ENCODE assay signal across 8 mouse cellular contexts in genomic region chr11:113611664-113612611, GRCm38 (mm10). TPM values are rescaled to one million over a fixed set of nuclear protein-coding genes. Genes with fewer than 3 reads are reported as not detected.
DNase-seq lines count a peak whose midpoint lies in the region; ATAC-seq and TF ChIP-seq lines count a peak whose summit lies in the region.

No protein-coding gene starts in this region.

- H3K36me3 ChIP-seq in spleen, adult 2 months (ENCODE audit: control insufficient read depth, insufficient read depth, low read length), result no peaks in the 10 kb centered on the region
- no peaks in the 10 kb centered on the region for H3K36me3 ChIP-seq in kidney, embryonic 14.5 days (ENCODE audit: control insufficient read depth, insufficient read depth, low read length)
- H3K36me3 ChIP-seq in liver, embryonic 13.5 days, result no peaks in the 10 kb centered on the region

- no peaks in the 10 kb centered on the region for H3K27me3 ChIP-seq in spleen, adult 2 months (ENCODE audit: control insufficient read depth, insufficient read depth, low read length)
- no peaks in the 10 kb centered on the region for H3K27me3 ChIP-seq in kidney, embryonic 14.5 days (ENCODE audit: control insufficient read depth, insufficient read depth, low read length)
- peaks cover 5% of the 10 kb centered on the region; the same call in 1 of the 2 replicates for H3K27me3 ChIP-seq in liver, embryonic 13.5 days

- H3K27ac ChIP-seq in spleen, adult 2 months (ENCODE audit: insufficient read depth, low read length), result no peak overlapping the region
- H3K27ac ChIP-seq in cortical plate, adult 2 months (ENCODE audit: insufficient read depth, low read length), result peak overlapping the region; percentile 54; the same call in 1 of the 2 replicates
- H3K27ac ChIP-seq in kidney, embryonic 14.5 days (ENCODE audit: low read depth, low read length), result 0 out of 2 replicates have a peak overlapping the region, but pooled peaks have one; percentile 30
- H3K27ac ChIP-seq in liver, embryonic 13.5 days, result no peak overlapping the region; the same call in 1 of the 2 replicates

- TF ChIP-seq POLR2A in spleen, adult 2 months (IDR thresholded peaks at IDR 0.05; ENCODE audit: low read depth, low read length), result no peak
- TF ChIP-seq POLR2A in cortical plate, adult 2 months (IDR thresholded peaks at IDR 0.05; ENCODE audit: extremely low read depth, insufficient read depth, low read length), result no peak

- 8% methylated on average over 24 of the region's 24 CpGs for WGBS in spleen, adult 2 months
- 10% methylated on average over 24 of the region's 24 CpGs for WGBS in kidney, embryonic 14.5 days
- WGBS in liver, embryonic 13.5 days (ENCODE audit: insufficient replicate concordance), result 23% methylated on average over 24 of the region's 24 CpGs

- 0 out of 2 replicates have a peak overlapping the region, but pooled peaks have one; percentile 18 for H3K9ac ChIP-seq in kidney, embryonic 14.5 days (ENCODE audit: low read depth, low read length)
- H3K9ac ChIP-seq in liver, embryonic 13.5 days, result no peak overlapping the region

- H3K4me2 ChIP-seq in kidney, embryonic 14.5 days (replicated peaks; ENCODE audit: low read depth, low read length), result peak overlapping the region; percentile 33
- H3K4me2 ChIP-seq in liver, embryonic 13.5 days, result peak overlapping the region; percentile 19

- peak; percentile 49; the same call in 1 of the 2 replicates for TF ChIP-seq CTCF in spleen, adult 2 months (IDR thresholded peaks at IDR 0.05; ENCODE audit: extremely low read depth, insufficient read depth, insufficient read length, insufficient replicate concordance)
- TF ChIP-seq CTCF in cortical plate, adult 2 months (IDR thresholded peaks at IDR 0.05; ENCODE audit: extremely low read depth, insufficient read depth, low read length), result peak; percentile 63

- no peaks in the 10 kb centered on the region for H3K9me3 ChIP-seq in kidney, embryonic 14.5 days (ENCODE audit: control insufficient read depth, low read length)
- H3K9me3 ChIP-seq in liver, embryonic 13.5 days (replicated peaks), result no peaks in the 10 kb centered on the region

- peak; percentile 26 to 35 for DNase-seq in spleen, adult 2 months (ENCODE audit: low read depth in 1 of 2, low spot score in 2 of 2)
- DNase-seq in spleen, adult 12 weeks (ENCODE audit: low spot score), result no peak
- DNase-seq in liver, embryonic 13.5 days, result no peak
- DNase-seq in natural killer cell, adult 2 months (ENCODE audit: low spot score in 2 of 2), result peak; percentile 8 to 51
- DNase-seq in thymus, postnatal 0 days (ENCODE audit: low spot score), result peak; percentile 85

- peaks cover 2% of the 10 kb centered on the region; the same call in 1 of the 2 replicates for H3K4me1 ChIP-seq in spleen, adult 2 months (ENCODE audit: control insufficient read depth, insufficient read depth, insufficient read length)
- H3K4me1 ChIP-seq in cortical plate, adult 2 months (ENCODE audit: control insufficient read depth, insufficient read depth, low read length), result 0 out of 2 replicates have a peak, but pooled peaks cover 3% of the 10 kb centered on the region
- H3K4me1 ChIP-seq in kidney, embryonic 14.5 days (ENCODE audit: control insufficient read depth, insufficient read depth, low read length), result peaks cover 13% of the 10 kb centered on the region; the same call in 1 of the 2 replicates
- H3K4me1 ChIP-seq in liver, embryonic 13.5 days (replicated peaks), result peaks cover 13% of the 10 kb centered on the region

- peak; percentile 76 for ATAC-seq in granulocyte monocyte progenitor cell, adult 5-6 weeks (replicated peaks; ENCODE audit: poor library complexity, severe bottlenecking)
- peak; percentile 44; the same call in 1 of the 2 replicates for ATAC-seq in kidney, embryonic 14.5 days (ENCODE audit: low FRiP score, low TSS enrichment)
- ATAC-seq in liver, embryonic 13.5 days (ENCODE audit: low read depth), result peak; percentile 32; the same call in 1 of the 2 replicates

- no peak overlapping the region; the same call in 1 of the 2 replicates for H3K4me3 ChIP-seq in spleen, adult 2 months (ENCODE audit: extremely low read depth, insufficient read depth, insufficient read length)
- H3K4me3 ChIP-seq in cortical plate, adult 2 months (ENCODE audit: insufficient read depth, low read length), result no peak overlapping the region
- no peak overlapping the region for H3K4me3 ChIP-seq in kidney, embryonic 14.5 days (ENCODE audit: low read length)
- H3K4me3 ChIP-seq in liver, embryonic 13.5 days (replicated peaks), result no peak overlapping the region

RNA-seq across cellular contexts. Expression of gene Sstr2, which starts 7.2 kb away (rescaled TPM):
- polyA plus RNA-seq in spleen, adult 2 months (2012; rRNA removed), result 0.19 and 0.25 TPM in 2 replicates
- 27.3 and 31.9 TPM in 2 replicates for polyA plus RNA-seq in cortical plate, adult 2 months (2012; rRNA removed)
- 0.13 and 1.2 TPM in 2 replicates for total RNA-seq in granulocyte monocyte progenitor cell, adult 5-6 weeks (2014; fragmentation: Nextera tagmentation)
- total RNA-seq in granulocyte monocyte progenitor cell, adult 5-6 weeks (2017), result not detected in 2 replicates
- 0.28 and 0.33 TPM in 2 replicates for polyA plus RNA-seq in kidney, embryonic 14.5 days (2014; fragmentation: Nextera tagmentation; extraction: Ambion mirVana)
- 2.7 and 2.9 TPM in 2 replicates for polyA plus RNA-seq in liver, embryonic 13.5 days (2015; fragmentation: Nextera tagmentation; extraction: Ambion mirVana)
- 3.4 and 4.0 TPM in 2 replicates for polyA plus RNA-seq in thymus, postnatal 0 days (2015; fragmentation: Nextera tagmentation; extraction: Ambion mirVana)

RNA-seq across cellular contexts. Expression of gene Cog1, which starts 37.0 kb away (rescaled TPM):
- polyA plus RNA-seq in spleen, adult 2 months (2012; rRNA removed), result 33.7 and 40.6 TPM in 2 replicates
- polyA plus RNA-seq in cortical plate, adult 2 months (2012; rRNA removed), result 69.9 and 70.6 TPM in 2 replicates
- total RNA-seq in granulocyte monocyte progenitor cell, adult 5-6 weeks (2014; fragmentation: Nextera tagmentation), result 39.1 and 63.6 TPM in 2 replicates
- total RNA-seq in granulocyte monocyte progenitor cell, adult 5-6 weeks (2017), result 11.3 and 22.8 TPM in 2 replicates
- polyA plus RNA-seq in kidney, embryonic 14.5 days (2014; fragmentation: Nextera tagmentation; extraction: Ambion mirVana), result 16.6 and 29.3 TPM in 2 replicates
- 12.3 and 14.3 TPM in 2 replicates for polyA plus RNA-seq in liver, embryonic 13.5 days (2015; fragmentation: Nextera tagmentation; extraction: Ambion mirVana)
- polyA plus RNA-seq in thymus, postnatal 0 days (2015; fragmentation: Nextera tagmentation; extraction: Ambion mirVana), result 21.6 and 22.1 TPM in 2 replicates

RNA-seq across cellular contexts. Expression of gene Slc39a11, which starts 37.9 kb away (rescaled TPM):
- 11.6 and 13.6 TPM in 2 replicates for polyA plus RNA-seq in spleen, adult 2 months (2012; rRNA removed)
- polyA plus RNA-seq in cortical plate, adult 2 months (2012; rRNA removed), result 11.4 and 12.7 TPM in 2 replicates
- total RNA-seq in granulocyte monocyte progenitor cell, adult 5-6 weeks (2014; fragmentation: Nextera tagmentation), result 24.8 and 37.0 TPM in 2 replicates
- 30.5 and 36.9 TPM in 2 replicates for total RNA-seq in granulocyte monocyte progenitor cell, adult 5-6 weeks (2017)
- 11.3 and 16.4 TPM in 2 replicates for polyA plus RNA-seq in kidney, embryonic 14.5 days (2014; fragmentation: Nextera tagmentation; extraction: Ambion mirVana)
- polyA plus RNA-seq in liver, embryonic 13.5 days (2015; fragmentation: Nextera tagmentation; extraction: Ambion mirVana), result 15.0 and 16.3 TPM in 2 replicates
- 19.4 and 19.9 TPM in 2 replicates for polyA plus RNA-seq in thymus, postnatal 0 days (2015; fragmentation: Nextera tagmentation; extraction: Ambion mirVana)

Comparison
In these comparisons a context has a peak if more than half of its experiments do, and no peak if none do; other contexts are left out.
1. DNase-seq: peak in spleen, adult 2 months (2 of 2), natural killer cell, adult 2 months (2 of 2) and thymus, postnatal 0 days (single experiment); none in spleen, adult 12 weeks (single experiment) and liver, embryonic 13.5 days (single experiment).
2. H3K27ac ChIP-seq: peak in cortical plate, adult 2 months (single experiment) and kidney, embryonic 14.5 days (single experiment); none in spleen, adult 2 months (single experiment) and liver, embryonic 13.5 days (single experiment).
3. Peak in every context shown above with its lines, with median percentiles within 50 percentile points of each other: ATAC-seq.